In genomic region chr11:103115163-103116007, GRCm38 (mm10) we compare ENCODE assay signal across 8 mouse cellular contexts. TPM values are rescaled to one million over a fixed set of nuclear protein-coding genes. Genes with fewer than 3 reads are reported as not detected.
A peak's percentile ranks its signal among the peaks of the same experiment; 100 is the strongest.
DNase-seq lines count a peak whose midpoint lies in the region; ATAC-seq lines count a peak whose summit lies in the region.

No protein-coding gene starts in this region.

- H3K9me3 ChIP-seq in embryonic facial prominence, embryonic 14.5 days (ENCODE audit: control insufficient read depth, low read length), result no peaks in the 10 kb centered on the region

- H3K27me3 ChIP-seq in embryonic facial prominence, embryonic 14.5 days (replicated peaks; ENCODE audit: control insufficient read depth, insufficient read depth, low read length), result no peaks in the 10 kb centered on the region
- H3K27me3 ChIP-seq in splenic B cell, adult 2 months (ENCODE audit: control insufficient read depth, insufficient read depth, low read length, poor library complexity, severe bottlenecking), result no peaks in the 10 kb centered on the region

- H3K9ac ChIP-seq in embryonic facial prominence, embryonic 14.5 days (ENCODE audit: low read depth, low read length), result peak overlapping the region; percentile 91

- peak; percentile 98 for DNase-seq in 416B (ENCODE audit: low read depth)
- DNase-seq in adrenal gland, postnatal 36 days, result peak; percentile 83 to 84
- peak; percentile 96 for DNase-seq in embryonic facial prominence, embryonic 14.5 days (ENCODE audit: low spot score)
- DNase-seq in heart, adult 8-10 months (ENCODE audit: low spot score), result peak; percentile 89
- DNase-seq in kidney, adult 9 months, result peak; percentile 92
- DNase-seq in liver, result peak; percentile 89
- DNase-seq in splenic B cell, adult 2 months (ENCODE audit: low read depth, low spot score), result peak; percentile 89

- peaks cover 29% of the 10 kb centered on the region for H3K4me1 ChIP-seq in embryonic facial prominence, embryonic 14.5 days (ENCODE audit: control insufficient read depth, insufficient read depth, low read length)

- peak overlapping the region; percentile 76 for H3K4me2 ChIP-seq in embryonic facial prominence, embryonic 14.5 days (ENCODE audit: low read depth, low read length)

- peak overlapping the region; percentile 97 for H3K27ac ChIP-seq in embryonic facial prominence, embryonic 14.5 days (replicated peaks; ENCODE audit: low read depth, low read length)

- peak; percentile 64 for ATAC-seq in embryonic facial prominence, embryonic 14.5 days (ENCODE audit: low read depth)
- ATAC-seq in monocyte, adult 5-6 weeks (replicated peaks; ENCODE audit: insufficient number of reproducible peaks, low FRiP score, low TSS enrichment, poor library complexity, severe bottlenecking), result peak; percentile 41

- 2% methylated on average over 34 of the region's 34 CpGs for WGBS in embryonic facial prominence, embryonic 14.5 days

- H3K36me3 ChIP-seq in embryonic facial prominence, embryonic 14.5 days (ENCODE audit: control insufficient read depth, insufficient read depth, low read length), result no peaks in the 10 kb centered on the region
- no peaks in the 10 kb centered on the region; the same call in 1 of the 2 replicates for H3K36me3 ChIP-seq in splenic B cell, adult 2 months (ENCODE audit: control insufficient read depth, insufficient read depth, low read length, poor library complexity, severe bottlenecking)

- peak overlapping the region; percentile 73 for H3K4me3 ChIP-seq in embryonic facial prominence, embryonic 14.5 days (ENCODE audit: low read depth, low read length)

RNA-seq across cellular contexts. Expression of gene Hexim1, which starts 0.6 kb away (rescaled TPM):
- total RNA-seq in adrenal gland, postnatal 36 days (2021), result 10 to 100 TPM; 68.8 to 72.2 TPM
- 7.3 and 8.9 TPM in 2 replicates for polyA plus RNA-seq in embryonic facial prominence, embryonic 14.5 days (2014; fragmentation: Nextera tagmentation; extraction: Ambion mirVana)
- total RNA-seq in heart, adult 8-10 months (2022), result 10 to 100 TPM; 15.9 to 18.6 (median 17.0) TPM
- 90.9 to 99.4 TPM (median 96.2 TPM) in 3 replicates for total RNA-seq in monocyte, adult 5-6 weeks (2017)

RNA-seq across cellular contexts. Expression of gene Acbd4, which starts 13.9 kb away (rescaled TPM):
- total RNA-seq in adrenal gland, postnatal 36 days (2021), result 100 to 1,000 TPM; 118 to 127 TPM
- polyA plus RNA-seq in embryonic facial prominence, embryonic 14.5 days (2014; fragmentation: Nextera tagmentation; extraction: Ambion mirVana), result 15.0 and 21.4 TPM in 2 replicates
- total RNA-seq in heart, adult 8-10 months (2022), result 10 to 100 TPM; 24.1 to 39.8 (median 32.0) TPM
- total RNA-seq in monocyte, adult 5-6 weeks (2017), result 21.8 to 32.6 TPM (median 28.3 TPM) in 3 replicates

RNA-seq across cellular contexts. Expression of gene Plcd3, which starts 13.9 kb away (rescaled TPM):
- total RNA-seq in adrenal gland, postnatal 36 days (2021), result 10 to 100 TPM; 10.1 to 11.1 TPM
- 3.0 and 3.2 TPM in 2 replicates for polyA plus RNA-seq in embryonic facial prominence, embryonic 14.5 days (2014; fragmentation: Nextera tagmentation; extraction: Ambion mirVana)
- total RNA-seq in heart, adult 8-10 months (2022), result 10 to 100 TPM; 10.7 to 19.1 (median 12.1) TPM
- total RNA-seq in monocyte, adult 5-6 weeks (2017), result 0.97 TPM in 1 of 3 replicates, not detected in the others

RNA-seq across cellular contexts. Expression of gene Hexim2, which starts 16.8 kb away (rescaled TPM):
- total RNA-seq in adrenal gland, postnatal 36 days (2021), result 1 to 10 TPM; 3.5 to 5.9 TPM
- polyA plus RNA-seq in embryonic facial prominence, embryonic 14.5 days (2014; fragmentation: Nextera tagmentation; extraction: Ambion mirVana), result 6.8 and 9.5 TPM in 2 replicates
- 1 to 10 TPM; 1.2 to 2.0 (median 1.9) TPM for total RNA-seq in heart, adult 8-10 months (2022)
- total RNA-seq in monocyte, adult 5-6 weeks (2017), result 0.87 to 2.5 TPM in 2 of 3 replicates, not detected in the other

RNA-seq across cellular contexts. Expression of gene Fmnl1, which starts 55.5 kb away (rescaled TPM):
- total RNA-seq in adrenal gland, postnatal 36 days (2021), result 10 to 100 TPM; 16.4 to 17.3 TPM
- 3.3 and 3.5 TPM in 2 replicates for polyA plus RNA-seq in embryonic facial prominence, embryonic 14.5 days (2014; fragmentation: Nextera tagmentation; extraction: Ambion mirVana)
- total RNA-seq in heart, adult 8-10 months (2022), result 10 to 100 TPM in 3 of 4 experiments, 1 to 10 TPM in 1; 9.3 to 20.1 (median 13.2) TPM
- 189 to 455 TPM (median 252 TPM) in 3 replicates for total RNA-seq in monocyte, adult 5-6 weeks (2017)

Comparison
In these comparisons a context has a peak if more than half of its experiments do, and no peak if none do; other contexts are left out.
1. Peak in every context shown above with its lines: DNase-seq, ATAC-seq, H3K4me3 ChIP-seq and H3K27ac ChIP-seq.